Mouse (Mus musculus): ENCODE measurements around the gene Nlgn2.

DNA sequence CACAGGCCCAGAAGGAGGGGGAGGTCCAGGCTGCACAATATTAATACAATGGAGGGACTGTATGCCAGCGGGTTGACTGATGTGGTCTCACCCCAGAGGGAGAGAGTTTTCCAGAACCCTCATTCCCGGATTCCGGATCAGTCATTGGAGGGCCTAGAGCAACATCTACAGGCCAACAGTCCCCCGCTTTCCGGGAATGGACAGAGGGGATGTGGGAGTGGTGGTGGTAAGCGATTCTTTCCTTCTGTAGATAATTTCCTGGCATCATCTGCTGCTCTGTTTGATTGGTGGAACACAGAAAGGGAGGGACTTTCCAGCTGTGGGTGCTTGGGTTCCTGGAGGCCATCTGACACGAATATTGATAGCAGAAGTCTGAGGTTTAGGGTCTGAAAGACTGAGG lies 38.6 kb upstream of the Nlgn2 start:
- no peak for TF ChIP-seq CTCF (IDR thresholded peaks at IDR 0.05; ENCODE audit: borderline replicate concordance, control insufficient read depth, extremely low read depth, insufficient read depth, low read length, poor library complexity)
- TF ChIP-seq POLR2A (IDR thresholded peaks at IDR 0.05; ENCODE audit: control insufficient read depth, extremely low read depth, insufficient read depth, low read length, poor library complexity), result no peak

Measured in thymus, adult 2 months (tissue).